Mouse (Mus musculus) ovary, postnatal 14 days (tissue): ENCODE measurements around the gene Arhgef19.

Experiments
- DNase-seq: peaks from one replicate; pipeline ENCODE4 v3.0.0; 2022; ENCODE audit warnings: low spot score

Gene Arhgef19

DNA sequence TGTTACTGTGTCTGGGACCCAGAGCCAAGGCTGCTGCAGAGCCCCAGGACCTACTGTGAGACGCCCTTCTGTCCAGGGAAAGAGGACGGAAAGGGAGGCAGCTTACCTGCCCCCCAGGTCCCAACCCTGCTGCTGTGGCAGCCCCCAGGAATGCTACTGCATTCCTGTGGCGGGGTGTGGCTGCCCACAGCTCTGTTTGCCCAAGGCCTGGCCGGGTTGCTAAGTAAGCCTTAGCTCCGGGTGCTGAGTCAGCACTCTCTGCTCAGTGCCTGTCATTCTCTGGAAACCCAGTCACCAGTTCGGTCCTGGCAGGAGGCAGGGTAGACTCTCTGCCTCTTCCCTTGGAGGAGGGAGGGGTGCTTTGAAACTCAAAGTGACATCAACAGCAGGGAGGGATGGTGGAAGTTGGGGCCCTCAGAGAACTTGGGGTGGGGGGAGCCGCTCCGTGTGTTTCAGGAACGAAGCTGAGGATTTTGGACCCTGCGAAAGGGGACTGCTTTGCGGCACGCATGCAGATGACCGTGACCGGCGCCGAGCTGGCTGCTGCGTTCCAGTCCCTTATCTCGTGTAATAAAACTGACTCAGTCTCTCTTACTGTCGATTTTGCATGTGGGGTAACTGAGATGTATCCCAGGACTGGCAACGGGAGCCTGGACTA is 47.7 kb downstream of the Arhgef19 start:
- no peak for DNase-seq

DNA sequence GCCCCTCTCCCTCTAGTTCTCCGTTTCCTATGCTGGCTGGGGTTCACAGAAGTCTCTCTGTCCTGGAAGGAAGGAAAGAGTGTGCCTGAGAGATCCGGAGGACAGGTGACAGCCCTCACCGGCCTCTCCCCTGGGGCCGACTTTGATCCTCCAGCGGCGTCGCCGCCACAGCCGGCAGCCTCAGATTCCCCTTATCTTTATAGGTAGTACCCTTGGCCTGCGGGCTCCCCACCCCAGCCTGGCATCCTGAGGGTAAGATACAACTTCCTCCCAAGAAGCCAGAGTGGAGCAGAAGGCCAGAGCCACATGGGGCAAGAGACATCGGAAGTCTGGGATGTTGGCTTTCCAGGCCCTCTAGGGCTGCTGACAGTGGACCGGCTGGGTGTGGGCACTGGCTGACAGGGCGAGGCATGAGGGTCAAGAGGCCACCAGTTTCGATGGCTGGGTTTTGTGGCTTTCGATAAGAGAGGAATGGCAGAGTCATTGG is 48.3 kb downstream of the Arhgef19 start:
- DNase-seq = no peak

DNA sequence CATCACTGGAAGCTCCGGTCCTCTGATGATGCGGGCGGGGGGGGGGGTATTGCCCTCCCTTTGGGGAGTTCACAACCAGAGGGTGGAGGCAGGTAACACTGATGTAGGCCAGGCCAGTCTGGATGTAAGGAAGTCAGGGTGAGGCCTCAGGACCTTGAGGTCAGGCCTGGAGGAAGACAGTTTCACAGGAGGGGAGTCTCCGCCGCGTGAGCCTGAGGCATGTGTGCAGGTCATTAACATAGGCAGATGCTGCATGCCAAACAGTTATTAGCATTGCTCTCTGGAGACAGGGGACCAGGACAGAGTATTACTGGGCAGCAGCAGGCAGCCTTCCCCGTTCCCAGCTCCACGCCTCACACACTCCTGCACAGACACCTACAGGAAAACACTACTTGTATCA is 48.9 kb downstream of the Arhgef19 start:
- no peak for DNase-seq

DNA sequence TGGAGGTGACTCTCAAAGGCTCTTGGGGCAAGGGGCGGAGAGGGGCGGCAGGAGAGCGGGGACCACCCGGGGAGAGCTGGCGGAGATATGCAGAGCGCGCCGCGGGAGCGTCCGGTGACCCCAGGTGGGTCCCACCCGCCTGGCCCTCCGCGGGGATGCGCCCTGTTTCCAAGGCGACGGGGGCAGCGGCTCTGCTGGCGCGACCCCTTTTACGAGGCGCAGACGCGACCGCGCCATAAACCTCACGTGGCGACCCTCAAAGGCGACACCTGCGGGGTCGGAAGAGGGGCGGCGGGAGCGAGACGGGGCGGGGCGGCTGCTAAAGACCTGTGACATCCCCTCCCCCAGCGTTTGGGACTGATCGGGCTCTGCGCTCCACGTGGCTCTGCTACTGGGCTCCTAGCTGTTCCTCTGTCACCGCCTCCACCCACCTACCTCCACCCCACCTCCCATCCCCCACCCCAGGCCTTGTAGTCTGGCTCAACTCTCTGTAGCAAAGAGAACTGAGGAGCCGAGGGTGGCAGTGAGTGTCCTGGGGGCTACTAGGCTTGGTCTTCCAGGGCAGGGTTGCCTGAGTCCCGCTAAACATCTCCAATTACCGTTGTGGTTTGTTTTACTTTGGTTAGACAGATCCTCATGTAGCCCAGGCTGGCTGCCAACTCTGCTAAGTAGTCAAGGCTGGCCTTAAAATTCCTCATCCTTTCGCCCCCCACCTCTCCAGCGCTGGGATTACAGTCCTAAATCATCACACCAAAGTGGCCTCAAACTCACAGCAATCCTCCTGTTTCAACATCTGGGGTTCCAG is 52.5 kb downstream of the Arhgef19 start:
- DNase-seq = no peak

DNA sequence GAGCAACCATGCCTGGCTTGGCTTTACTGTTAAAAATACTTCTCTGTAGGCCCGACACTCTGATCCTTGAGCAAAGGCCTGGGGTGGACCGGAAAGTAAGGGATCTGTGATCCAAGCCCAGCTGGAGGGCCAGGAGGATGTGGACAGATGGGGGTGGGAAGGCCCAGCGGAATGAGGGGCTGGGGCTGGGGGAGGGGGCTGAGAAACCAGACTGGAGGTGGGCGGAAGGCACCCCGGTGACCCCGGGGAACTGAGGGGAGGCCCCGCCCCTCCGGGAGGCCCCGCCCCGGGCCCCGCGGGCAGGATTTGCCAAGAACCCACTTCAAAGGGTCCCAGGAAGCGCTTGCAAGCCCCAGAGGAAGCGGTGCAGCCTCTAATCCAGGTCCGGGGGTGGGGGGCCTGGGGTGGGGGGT is 56.5 kb downstream of the Arhgef19 start:
- no peak for DNase-seq

DNA sequence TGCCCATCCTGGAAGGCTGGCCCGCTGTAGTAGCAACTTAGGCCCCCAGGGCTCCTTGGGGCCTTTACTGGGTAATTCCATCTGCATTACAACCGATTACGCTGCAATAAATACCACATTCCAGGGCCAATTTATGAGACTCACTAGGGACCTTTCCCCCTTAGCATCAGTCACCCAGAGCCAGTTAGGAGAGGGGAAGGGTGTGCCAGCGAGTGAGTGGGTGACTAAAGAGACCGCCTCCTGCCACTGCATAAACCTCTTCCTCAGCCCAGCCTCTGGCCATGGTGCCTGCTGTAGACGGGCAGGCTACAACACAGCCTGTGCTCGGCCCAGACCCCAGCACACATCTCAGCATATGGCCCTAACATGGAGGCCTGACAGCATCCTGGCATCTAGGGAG is 58.6 kb downstream of the Arhgef19 start:
- no peak for DNase-seq

DNA sequence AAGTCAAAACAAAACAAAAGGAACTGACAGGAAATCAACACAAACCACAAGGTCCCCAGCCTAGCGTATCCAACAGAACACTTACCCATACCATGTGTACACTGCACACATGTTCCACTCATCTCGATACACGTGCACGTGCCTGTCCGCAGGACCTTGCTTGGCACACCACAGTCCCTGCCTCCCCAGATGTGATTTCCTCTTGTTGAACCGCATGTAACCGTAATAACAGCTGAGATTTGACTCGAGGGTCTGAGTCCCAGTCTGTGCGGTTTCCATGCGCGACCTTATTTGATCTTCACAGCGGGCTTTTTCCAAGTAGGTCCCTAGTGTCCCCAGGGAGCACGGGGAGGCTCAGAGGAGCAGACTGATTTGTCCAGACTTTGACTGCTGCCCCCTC is 60.1 kb downstream of the Arhgef19 start:
- DNase-seq = no peak

DNA sequence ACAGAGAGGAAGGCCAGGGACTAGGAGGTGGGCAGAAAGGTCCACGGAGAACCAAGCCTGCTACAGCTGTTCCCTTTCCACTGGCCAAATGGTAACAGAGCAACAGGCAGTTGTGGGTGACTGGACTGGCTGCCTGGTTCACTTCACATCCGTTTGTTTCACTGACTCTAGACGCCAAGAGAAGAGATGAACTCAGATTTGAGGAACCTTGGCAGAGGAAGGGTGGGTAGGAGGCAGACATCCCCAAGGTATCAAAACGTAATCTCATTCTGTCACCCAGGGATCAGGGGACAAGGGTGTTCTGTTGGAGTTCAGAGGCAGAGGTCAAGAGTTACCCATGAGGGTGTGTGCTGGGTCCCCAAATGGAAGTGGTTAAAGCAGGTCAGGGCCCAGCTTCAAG is 60.9 kb downstream of the Arhgef19 start:
- no peak for DNase-seq

DNA sequence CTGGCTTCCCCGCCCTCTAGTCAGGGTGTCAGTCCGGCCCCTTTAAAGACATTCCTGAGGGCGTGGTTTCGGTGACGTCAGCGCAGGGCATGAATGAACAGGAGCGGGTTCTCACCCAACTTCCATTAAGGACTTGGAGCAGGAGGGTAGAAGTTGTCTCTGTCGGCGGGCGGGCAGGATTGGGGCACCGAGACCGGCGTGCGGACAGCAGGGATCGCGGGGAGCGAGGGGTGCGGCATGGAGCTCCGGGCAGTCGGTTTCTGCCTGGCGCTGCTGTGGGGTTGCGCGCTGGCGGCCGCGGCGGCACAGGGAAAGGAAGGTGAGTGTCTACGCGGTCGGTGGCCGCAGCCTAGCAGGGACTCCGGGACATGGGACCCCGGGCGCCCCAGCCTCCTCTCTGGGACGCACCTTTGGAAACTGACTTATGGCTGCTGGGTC is 61.8 kb downstream of the Arhgef19 start, which contains the start of gene Epha2:
TSS of gene Epha2 (plus strand) at position 125 of the 438 bp plus-strand sequence.
- DNase-seq = peak; percentile 82

DNA sequence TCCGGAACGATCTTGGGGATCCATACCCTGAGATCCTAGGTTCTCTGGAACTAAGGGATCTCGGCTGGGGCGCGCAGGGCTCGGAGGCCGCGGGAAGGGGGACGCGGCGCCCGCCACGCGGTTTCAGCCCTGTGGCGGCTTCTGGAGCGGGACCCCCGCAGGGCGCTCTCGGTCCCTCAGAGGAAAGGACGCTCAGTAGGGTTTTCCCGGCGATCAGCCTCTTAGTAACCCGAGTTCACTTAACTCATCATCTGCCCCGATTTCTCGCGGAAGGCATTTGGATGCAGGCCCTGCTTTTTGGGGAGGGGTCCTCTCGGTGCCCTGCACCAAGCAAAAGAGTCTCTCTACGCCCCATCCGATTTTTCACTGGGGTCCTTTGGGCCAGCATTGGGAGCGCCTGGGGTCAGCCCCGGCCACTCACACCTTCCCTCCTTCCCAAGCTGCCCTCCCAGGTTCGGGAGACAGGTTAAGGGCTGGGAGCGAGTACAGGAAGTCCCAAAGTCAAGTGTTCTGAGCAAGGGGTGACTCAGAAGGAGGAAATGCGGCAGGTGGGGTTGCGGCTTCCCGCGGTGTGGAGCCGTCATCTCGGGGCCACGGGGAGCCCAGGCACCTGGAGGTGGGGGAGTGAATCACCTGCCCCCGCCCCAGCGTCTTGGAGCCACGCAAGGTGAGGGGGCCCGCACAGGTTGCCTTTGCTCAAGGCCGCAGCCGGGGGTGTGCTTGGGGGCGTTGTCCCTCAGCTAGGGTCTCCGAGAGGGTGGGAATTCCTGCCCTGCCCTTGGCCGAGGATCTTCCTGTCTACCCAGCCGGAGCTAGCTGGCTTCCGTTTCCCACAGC is 62.5 kb downstream of the Arhgef19 start:
- DNase-seq = no peak

DNA sequence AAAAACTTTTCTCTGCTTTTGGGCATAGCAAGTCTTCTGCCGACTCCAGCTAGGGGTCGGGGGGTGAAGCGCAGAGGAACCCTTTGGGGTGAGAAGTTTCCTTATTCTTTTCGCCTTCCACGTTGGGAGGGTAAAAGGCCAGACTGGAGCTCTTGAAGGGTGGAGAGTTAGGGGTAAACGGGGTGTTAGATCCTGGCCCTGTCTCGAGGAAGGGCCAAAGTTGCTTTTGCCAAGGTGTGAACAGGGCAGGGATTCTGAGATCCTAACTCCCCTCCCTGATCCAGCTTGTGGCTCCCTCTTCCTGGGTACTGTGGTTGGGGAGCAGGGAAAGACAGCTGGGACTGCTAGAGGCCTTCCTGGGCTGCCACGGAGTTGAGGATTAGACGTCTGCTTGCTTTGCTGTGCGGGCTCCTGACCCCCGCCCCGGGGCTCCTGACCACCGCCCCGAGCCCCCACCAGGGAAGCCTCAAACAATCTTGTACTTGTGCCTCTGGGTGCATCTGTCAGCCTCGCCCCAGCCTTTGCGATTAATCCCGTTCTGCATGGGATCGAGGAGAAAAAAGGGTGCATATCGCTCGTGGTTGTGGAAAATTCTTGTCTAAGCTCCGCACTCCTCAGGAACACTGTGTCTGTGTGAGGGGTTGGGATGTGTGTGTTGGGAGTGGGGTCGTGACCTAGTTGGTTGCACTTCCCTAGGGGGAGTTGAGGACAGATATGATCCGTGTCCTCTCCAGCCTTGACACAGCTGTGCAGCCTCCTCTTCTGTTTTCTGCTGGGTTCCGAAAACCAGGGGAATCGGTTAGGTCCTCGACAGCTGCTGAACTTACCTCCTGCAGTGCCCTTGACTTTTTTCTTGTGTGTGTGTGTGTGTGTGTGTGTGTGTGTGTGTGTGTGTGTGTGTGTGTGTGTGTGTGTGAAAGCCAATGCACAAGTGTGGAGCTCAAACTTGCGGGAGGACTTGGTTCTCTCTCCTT is 63.4 kb downstream of the Arhgef19 start:
- no peak for DNase-seq

DNA sequence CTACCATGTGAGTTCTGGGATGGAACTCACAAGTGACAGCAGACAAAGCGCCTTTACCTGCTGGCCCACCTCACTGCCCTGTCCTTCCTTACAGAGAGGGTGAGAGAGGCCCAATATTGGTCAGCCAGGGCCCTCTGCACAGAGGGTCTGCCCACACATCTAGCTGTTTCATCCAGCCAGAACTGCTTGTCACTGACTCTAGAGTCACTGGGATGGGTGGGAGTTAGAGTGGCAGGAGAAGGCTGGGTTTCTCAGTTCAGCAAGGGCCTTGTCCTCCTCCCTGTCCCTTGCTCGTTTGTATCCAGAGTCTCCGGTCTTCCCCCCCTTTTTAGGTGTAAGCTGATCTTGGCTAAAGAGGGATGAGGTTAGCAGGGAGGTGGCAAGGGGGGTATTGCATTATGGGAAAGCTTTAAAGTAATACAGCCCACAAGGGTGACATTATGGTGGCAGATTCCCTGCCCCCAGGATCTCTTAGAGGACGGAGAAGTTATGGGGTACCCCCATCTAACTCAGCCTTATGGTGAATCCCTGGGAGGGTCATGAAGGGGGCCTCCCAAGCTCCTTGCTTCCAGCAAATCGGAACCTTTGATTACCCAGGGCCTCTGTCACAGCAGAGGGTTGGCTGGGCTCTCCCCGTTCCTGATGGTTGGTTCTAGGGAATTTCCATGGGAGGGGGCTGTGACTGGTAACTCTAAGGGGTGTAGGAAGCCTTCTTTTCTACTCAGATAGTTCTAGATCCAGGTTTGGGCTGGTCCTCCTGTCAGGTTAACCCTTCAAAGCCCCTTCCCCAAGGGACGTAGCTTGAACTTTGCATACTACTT is 64.3 kb downstream of the Arhgef19 start:
- DNase-seq = no peak

DNA sequence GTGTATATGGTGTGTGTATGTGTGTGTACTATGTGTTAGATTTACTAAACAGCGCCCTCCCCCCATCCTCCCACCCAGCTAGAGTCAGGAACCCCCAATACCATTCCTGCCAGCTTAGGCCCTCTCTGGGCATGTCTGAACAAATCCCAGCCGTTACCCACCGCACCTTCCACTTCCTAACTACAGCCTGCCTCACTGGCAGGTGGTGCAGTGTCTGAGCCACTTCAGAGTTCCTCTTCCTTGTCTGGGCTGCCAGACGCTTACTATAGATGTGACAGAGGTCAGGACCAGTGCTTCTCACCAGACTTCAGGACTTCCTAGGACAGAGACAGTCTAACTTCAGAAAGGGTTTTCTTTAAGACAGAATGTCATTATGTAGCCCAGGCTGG is 64.9 kb downstream of the Arhgef19 start:
- no peak for DNase-seq

DNA sequence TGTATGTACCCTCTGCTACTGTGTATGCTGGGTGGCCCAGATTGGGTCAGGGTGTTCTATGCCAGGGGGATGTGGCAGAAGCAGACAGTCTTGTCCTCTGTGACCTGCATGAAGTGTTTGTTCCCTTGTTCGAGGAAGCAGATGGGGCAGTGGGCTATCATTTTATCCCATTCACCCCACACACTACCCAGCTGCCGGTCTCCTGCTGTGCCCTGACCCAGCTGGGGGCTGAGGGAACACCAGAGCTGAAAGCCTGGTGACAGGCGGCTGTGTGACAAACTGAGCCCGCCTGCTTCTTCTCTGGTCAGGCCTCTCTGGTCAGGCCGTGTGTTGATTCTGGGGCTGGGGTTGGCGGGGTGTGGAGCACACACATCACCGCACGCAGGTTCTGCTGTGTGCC is 66.8 kb downstream of the Arhgef19 start:
- no peak for DNase-seq
